8 mouse cellular contexts compared by ENCODE assay signal in genomic region chr19:57272824-57273613, GRCm38 (mm10). TPM values are rescaled to one million over a fixed set of nuclear protein-coding genes. Genes with fewer than 3 reads are reported as not detected.
DNase-seq lines count a peak whose midpoint lies in the region; ATAC-seq and TF ChIP-seq lines count a peak whose summit lies in the region.

No protein-coding gene starts in this region.

- H3K36me3 ChIP-seq in neural tube, embryonic 13.5 days, result no peaks in the 10 kb centered on the region
- H3K36me3 ChIP-seq in intestine, postnatal 0 days (ENCODE audit: control insufficient read depth, insufficient read depth), result no peaks in the 10 kb centered on the region
- H3K36me3 ChIP-seq in limb, embryonic 14.5 days (ENCODE audit: control insufficient read depth, insufficient read depth, low read length), result no peaks in the 10 kb centered on the region
- H3K36me3 ChIP-seq in myocyte (ENCODE audit: control insufficient read depth, insufficient read depth), result no peaks in the 10 kb centered on the region

- peaks cover 56% of the 10 kb centered on the region for H3K4me1 ChIP-seq in neural tube, embryonic 13.5 days (replicated peaks)
- 0 out of 2 replicates have a peak, but pooled peaks cover 10% of the 10 kb centered on the region for H3K4me1 ChIP-seq in intestine, postnatal 0 days (replicated peaks; ENCODE audit: control insufficient read depth, insufficient read depth, low read length)
- peaks cover 47% of the 10 kb centered on the region for H3K4me1 ChIP-seq in limb, embryonic 14.5 days (ENCODE audit: control insufficient read depth, insufficient read depth, low read length)

- no peak overlapping the region for H3ac ChIP-seq in myocyte (ENCODE audit: control insufficient read depth, insufficient read length)

- no peaks in the 10 kb centered on the region for H3K79me2 ChIP-seq in myocyte (ENCODE audit: control insufficient read depth, insufficient read depth)

- peaks cover 11% of the 10 kb centered on the region; the same call in 1 of the 2 replicates for H3K27me3 ChIP-seq in neural tube, embryonic 13.5 days
- H3K27me3 ChIP-seq in intestine, postnatal 0 days (replicated peaks; ENCODE audit: control insufficient read depth, insufficient read depth, low read length), result no peaks in the 10 kb centered on the region
- no peaks in the 10 kb centered on the region for H3K27me3 ChIP-seq in limb, embryonic 14.5 days (ENCODE audit: control insufficient read depth, insufficient read depth, low read length)
- H3K27me3 ChIP-seq in myocyte (ENCODE audit: control insufficient read depth, insufficient read depth, insufficient read length), result no peaks in the 10 kb centered on the region

- H3K9ac ChIP-seq in neural tube, embryonic 13.5 days, result no peak overlapping the region
- H3K9ac ChIP-seq in intestine, postnatal 0 days (ENCODE audit: low read depth, low read length), result no peak overlapping the region
- H3K9ac ChIP-seq in limb, embryonic 14.5 days (ENCODE audit: low read depth, low read length, severe bottlenecking), result no peak overlapping the region

- no peaks in the 10 kb centered on the region for H3K9me3 ChIP-seq in neural tube, embryonic 13.5 days
- no peaks in the 10 kb centered on the region for H3K9me3 ChIP-seq in intestine, postnatal 0 days (ENCODE audit: control insufficient read depth)
- no peaks in the 10 kb centered on the region for H3K9me3 ChIP-seq in limb, embryonic 14.5 days (ENCODE audit: control insufficient read depth, low read length)

- ATAC-seq in neural tube, embryonic 13.5 days (ENCODE audit: low read depth), result 0 out of 2 replicates have a peak, but pooled peaks have one; percentile 60
- ATAC-seq in intestine, postnatal 0 days, result peak; percentile 60
- ATAC-seq in limb, embryonic 14.5 days (ENCODE audit: low FRiP score, low read depth), result peak; percentile 44; the same call in 1 of the 2 replicates

- whole genome bisulfite sequencing in neural tube, embryonic 13.5 days, result 48% methylated on average over 13 of the region's 13 CpGs
- WGBS in intestine, postnatal 0 days, result 41% methylated on average over 13 of the region's 13 CpGs
- WGBS in limb, embryonic 14.5 days, result 35% methylated on average over 13 of the region's 13 CpGs

- H3K4me2 ChIP-seq in neural tube, embryonic 13.5 days, result 0 out of 2 replicates have a peak overlapping the region, but pooled peaks have one; percentile 16
- peak overlapping the region; percentile 44 for H3K4me2 ChIP-seq in intestine, postnatal 0 days (replicated peaks; ENCODE audit: low read depth)
- H3K4me2 ChIP-seq in limb, embryonic 14.5 days (replicated peaks; ENCODE audit: low read depth, low read length, severe bottlenecking), result peak overlapping the region; percentile 33; the same call in 1 of the 2 replicates
- H3K4me2 ChIP-seq in myocyte (ENCODE audit: low read depth), result peak overlapping the region; percentile 60

- TF ChIP-seq POLR2A in limb, embryonic 14.5 days (IDR thresholded peaks at IDR 0.05; ENCODE audit: borderline replicate concordance, extremely low read depth, insufficient read depth, insufficient read length), result no peak
- peak; percentile 53 for TF ChIP-seq POLR2A in myocyte (IDR thresholded peaks at IDR 0.05; ENCODE audit: insufficient read length, low read depth)

- no peak overlapping the region for H3K4me3 ChIP-seq in neural tube, embryonic 13.5 days
- no peak overlapping the region for H3K4me3 ChIP-seq in intestine, postnatal 0 days (ENCODE audit: low read depth, low read length)
- no peak overlapping the region for H3K4me3 ChIP-seq in limb, embryonic 14.5 days (replicated peaks; ENCODE audit: low read length)
- peak overlapping the region; percentile 2 for H3K4me3 ChIP-seq in myocyte

- DNase-seq in neural tube, embryonic 10.5 days (ENCODE audit: extremely low spot score, low spot score), result no peak
- peak; percentile 9 for DNase-seq in c-Kit-positive CD71-positive TER-119-negative erythroid progenitor cells, embryonic 14.5 days (ENCODE audit: low read depth)
- DNase-seq in gastrocnemius, adult 8-10 months (ENCODE audit: low spot score in 2 of 2), result peak; percentile 60 to 61
- peak; percentile 66 for DNase-seq in limb, embryonic 14.5 days (ENCODE audit: low spot score)
- peak; percentile 43 to 69 for DNase-seq in thymus, postnatal 36 days

- no peak overlapping the region for H3K27ac ChIP-seq in neural tube, embryonic 13.5 days (replicated peaks)
- H3K27ac ChIP-seq in intestine, postnatal 0 days (ENCODE audit: low read depth, low read length), result no peak overlapping the region; the same call in 1 of the 2 replicates
- H3K27ac ChIP-seq in limb, embryonic 14.5 days (replicated peaks; ENCODE audit: low read depth, low read length), result peak overlapping the region; percentile 70

- no peak for TF ChIP-seq CTCF in intestine, postnatal 0 days (IDR thresholded peaks at IDR 0.05; ENCODE audit: low read depth)

TF ChIP-seq in myocyte, 11 proteins besides CTCF, POLR2A, EP300 and RAD21:
- TF ChIP-seq MYOD1 (IDR thresholded peaks at IDR 0.05; ENCODE audit: control insufficient read depth in 1 of 3, insufficient read length in 2 of 3, low read depth in 2 of 3), result no peak
- TF ChIP-seq POLR2AphosphoS2 (IDR thresholded peaks at IDR 0.05; ENCODE audit: insufficient read length, low read depth), result peak; percentile 58

RNA-seq across cellular contexts. Expression of gene Ablim1, which starts 41.7 kb away (rescaled TPM):
- polyA plus RNA-seq in neural tube, embryonic 13.5 days (2015; fragmentation: Nextera tagmentation; extraction: Ambion mirVana), result 46.5 and 48.0 TPM in 2 replicates
- total RNA-seq in gastrocnemius, adult 8-10 months (2022), result 10 to 100 TPM; 37.8 to 51.1 (median 48.1) TPM
- 24.4 and 28.7 TPM in 2 replicates for polyA plus RNA-seq in intestine, postnatal 0 days (2015; fragmentation: Nextera tagmentation; extraction: Ambion mirVana)
- 22.9 and 30.6 TPM in 2 replicates for polyA plus RNA-seq in limb, embryonic 14.5 days (2012; rRNA removed)
- 72.1 and 76.9 TPM in 2 replicates for polyA plus RNA-seq in limb, embryonic 14.5 days (2014; fragmentation: Nextera tagmentation; extraction: Ambion mirVana)
- 29.9 TPM for polyA plus RNA-seq in myocyte (2012; fragmentation: generic; extraction: Trizol)
